Mouse (Mus musculus) cerebral cortex, adult 2 months (tissue): ENCODE data around the gene Tdpoz1.

Experiments
- WGBS: fragments of 180-500 bp; shearing (Covaris S2); methylation state at CpG from one replicate; pipeline ENCODE4 v1.1.7; 2018; 5-methylcytosine and 5-hydroxymethylcytosine counted together

Gene Tdpoz1

GRCm38 (mm10) chr3:93676210-93676609 lies at the start of gene Tdpoz1:
TSS of gene Tdpoz1 (minus strand) at chr3:93676310.
- 75% methylated on average over 3 of the region's 4 CpGs for WGBS

- 80% methylated on average over 2 of the region's 2 CpGs for WGBS
Measured at GRCm38 (mm10) chr3:93708969-93709637, 33.0 kb upstream of the Tdpoz1 start.

- 53% methylated on average over 1 of the region's 2 CpGs for WGBS
Measured at GRCm38 (mm10) chr3:93692970-93693369, 16.9 kb upstream of the Tdpoz1 start, which contains the start of gene Gm37596. TSS of gene Gm37596 (minus strand) at chr3:93693070.

- WGBS: 90% methylated on average over 6 of the region's 6 CpGs
Measured at GRCm38 (mm10) chr3:93670805-93671503, 5.2 kb downstream of the Tdpoz1 start.

- WGBS: 84% methylated on average over 1 of the region's 1 CpGs
Measured at GRCm38 (mm10) chr3:93654260-93654659, 21.9 kb downstream of the Tdpoz1 start.

- 78% methylated on average over 3 of the region's 3 CpGs for WGBS
Measured at GRCm38 (mm10) chr3:93652586-93652985, 23.5 kb downstream of the Tdpoz1 start, which contains the start of gene Tdpoz2. TSS of gene Tdpoz2 (minus strand) at chr3:93652686.

GRCm38 (mm10) chr3:93630917-93631714 lies 45.0 kb downstream of the Tdpoz1 start:
- WGBS: 87% methylated on average over 4 of the region's 4 CpGs
